Mouse (Mus musculus) left cerebral cortex, postnatal 25 days (tissue): ENCODE data around the gene Mms19. TPM values are rescaled to one million over a fixed set of nuclear protein-coding genes. Genes with fewer than 3 reads are reported as not detected.
A peak's percentile ranks its signal among the peaks of the same experiment; 100 is the strongest.
"Not testable (repeated sequence)": the region's sequence is repeated elsewhere in the genome, so short reads cannot be mapped to it uniquely, and the experiment has no call there.

Experiments
- DNase-seq, 2 experiments: peaks; one replicate each; pipeline ENCODE4 v3.0.0; 2022; ENCODE audit warnings: low spot score in 2 of 2, mixed read lengths in 1 of 2
- intact Hi-C: fragments of 180-260 bp; cut with DNase I; formaldehyde crosslinking; loops from one replicate; pipeline ENCODE4 v1.15.1; 2025
- total RNA-seq, 2 experiments: library from RNA; stranded (reverse); gene quantifications; 2 replicates each; pipeline ENCODE4 v1.2.3; 2021

The Mms19 gene
- total RNA-seq, 2 experiments from 2014 or later = 23.7 to 27.0 TPM

GRCm38 (mm10) chr19:41952287-41952686, 28.7 kb downstream of the Mms19 start:
- intact Hi-C loops = no loop called here
- peak in 1 of 2 experiments; percentile 43 for DNase-seq

- intact Hi-C loops = no loop called here
- DNase-seq = no peak
Observed at GRCm38 (mm10) chr19:41943841-41944240, 37.1 kb downstream of the Mms19 start.

- intact Hi-C loops = no loop called here
- no peak for DNase-seq
Observed at GRCm38 (mm10) chr19:41938539-41938938, 42.4 kb downstream of the Mms19 start.

GRCm38 (mm10) chr19:41935921-41936320, 45.0 kb downstream of the Mms19 start:
- intact Hi-C loops = no loop called here
- no peak for DNase-seq

GRCm38 (mm10) chr19:41934124-41934523, 46.8 kb downstream of the Mms19 start:
- intact Hi-C loops = loop anchor here (5.0 kb wide), 1 partner anchor 98 kb away; no protein-coding TSS in a partner anchor
- no peak for DNase-seq

GRCm38 (mm10) chr19:41933179-41934086, 47.5 kb downstream of the Mms19 start, which contains the start of the genes Exosc1 and Zdhhc16:
TSS of gene Exosc1 (minus strand) at chr19:41933423.
TSS of gene Zdhhc16 (plus strand) at chr19:41933480.
- intact Hi-C loops = loop anchor here (5.0 kb wide), 1 partner anchor 99 kb away; no protein-coding TSS in a partner anchor
- peak; percentile 99 to 100 for DNase-seq

- intact Hi-C loops = loop anchor here (5.0 kb wide), 1 partner anchor 100 kb away; no protein-coding TSS in a partner anchor
Observed at GRCm38 (mm10) chr19:41932686-41933085, 48.3 kb downstream of the Mms19 start.

GRCm38 (mm10) chr19:41920412-41921067, 60.4 kb downstream of the Mms19 start:
- intact Hi-C loops = no loop called here

More at GRCm38 (mm10) chr19:41932686-41933085, 48.3 kb downstream of the Mms19 start:
- DNase-seq = no peak

GRCm38 (mm10) chr19:41919471-41919870, 61.5 kb downstream of the Mms19 start:
- intact Hi-C loops = no loop called here
- DNase-seq = no peak

More at GRCm38 (mm10) chr19:41920412-41921067, 60.4 kb downstream of the Mms19 start:
- no peak for DNase-seq

GRCm38 (mm10) chr19:41916853-41917252, 64.1 kb downstream of the Mms19 start:
- DNase-seq = no peak
- intact Hi-C loops = no loop called here

- no peak for DNase-seq
Observed at GRCm38 (mm10) chr19:41915294-41915693, 65.7 kb downstream of the Mms19 start.

GRCm38 (mm10) chr19:41914592-41914882, 66.4 kb downstream of the Mms19 start:
- intact Hi-C loops, DNase-seq: not testable (repeated sequence)

More at GRCm38 (mm10) chr19:41915294-41915693, 65.7 kb downstream of the Mms19 start:
- intact Hi-C loops = no loop called here

- intact Hi-C loops = no loop called here
- no peak for DNase-seq
Observed at GRCm38 (mm10) chr19:41913774-41914591, 67.0 kb downstream of the Mms19 start.

- peak in 1 of 2 experiments; percentile 25 for DNase-seq
- intact Hi-C loops = no loop called here
Observed at GRCm38 (mm10) chr19:41912121-41913080, 68.6 kb downstream of the Mms19 start.

- peak; percentile 95 to 98 for DNase-seq
- intact Hi-C loops = no loop called here
Observed at GRCm38 (mm10) chr19:41911178-41912073, 69.5 kb downstream of the Mms19 start, which contains the start of gene Pgam1. TSS of gene Pgam1 (plus strand) at chr19:41911923.

- no peak for DNase-seq
- intact Hi-C loops = no loop called here
Observed at GRCm38 (mm10) chr19:41910396-41910795, 70.6 kb downstream of the Mms19 start.

- intact Hi-C loops = no loop called here
- DNase-seq = no peak
Observed at GRCm38 (mm10) chr19:41908736-41909135, 72.2 kb downstream of the Mms19 start.
